Mouse (Mus musculus): Measurements from ENCODE around the gene Drg2.
"Not testable (repeated sequence)": the region's sequence is repeated elsewhere in the genome, so short reads cannot be mapped to it uniquely, and the experiment has no call there.

The Drg2 gene

GRCm38 (mm10) chr11:60454080-60454744, at the start of gene Drg2:
Drg2 (plus strand) TSS chr11:60454591.
- peak; percentile 96 for DNase-seq

GRCm38 (mm10) chr11:60406606-60407005, 47.8 kb upstream of the Drg2 start:
- no peak for DNase-seq

- peak; percentile 82 for DNase-seq
Observed at GRCm38 (mm10) chr11:60412173-60412572, 42.2 kb upstream of the Drg2 start.

DNA sequence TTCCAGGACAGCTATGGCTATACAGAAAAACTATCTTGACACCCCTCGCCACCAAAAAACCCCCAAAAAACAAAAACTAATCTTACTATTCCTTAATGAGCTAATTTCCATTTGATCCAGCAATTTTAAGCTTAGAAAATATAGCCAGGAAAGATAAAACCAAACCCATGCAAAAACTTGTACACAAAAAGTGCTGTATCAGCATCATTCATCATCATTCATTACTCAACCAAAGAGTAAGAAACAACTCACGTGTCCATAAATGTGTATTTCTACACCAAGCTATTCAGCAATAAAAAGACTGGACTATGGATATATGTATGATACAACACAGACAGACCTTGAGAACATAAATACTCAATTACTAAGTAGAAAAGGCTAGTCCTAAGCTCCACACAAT, 41.5 kb upstream of the Drg2 start:
- DNase-seq: no peak

- no peak for DNase-seq
Observed at GRCm38 (mm10) chr11:60416590-60416962, 37.8 kb upstream of the Drg2 start.

DNA sequence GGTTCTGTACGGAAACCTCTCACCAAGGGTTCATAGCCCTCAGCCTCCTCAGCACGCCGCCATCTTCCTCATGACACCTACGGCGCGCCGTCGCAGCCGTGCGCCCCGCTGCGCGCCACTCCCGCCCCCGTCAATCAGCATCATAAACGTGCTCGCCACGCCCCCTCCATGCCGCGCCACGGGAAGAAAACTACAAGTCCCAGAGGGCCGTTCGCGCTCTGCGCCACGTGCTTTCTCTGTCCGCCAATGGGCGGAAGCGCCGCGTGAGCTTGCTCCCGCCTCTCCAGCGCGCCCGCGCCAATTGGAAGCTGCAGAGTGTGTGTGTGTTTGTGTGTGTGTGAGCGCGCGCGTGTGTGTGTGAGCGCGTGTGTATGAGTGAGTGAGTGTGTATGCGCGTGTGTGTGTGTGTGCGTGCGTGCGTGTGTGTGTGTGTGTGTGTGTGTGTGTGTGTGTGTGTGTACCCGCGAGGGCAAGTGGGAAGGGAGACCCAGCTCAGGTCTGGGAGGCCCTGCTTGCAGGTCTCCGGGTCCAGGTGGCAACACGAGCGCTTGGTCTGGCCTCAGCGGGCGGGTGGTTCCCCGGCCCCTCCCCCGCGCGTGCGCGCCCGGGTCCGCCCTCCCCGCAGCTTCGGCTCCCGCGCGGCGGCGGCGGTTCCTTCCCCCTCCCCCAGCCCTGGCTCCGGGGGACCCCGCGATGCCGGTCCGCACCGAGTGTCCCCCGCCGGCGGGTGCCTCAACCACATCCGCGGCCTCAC, 37.3 kb upstream of the Drg2 start, which contains the start of gene Gid4:
TSS of gene Gid4 (plus strand) at position 183 of the 754 bp plus-strand sequence.
- peak; percentile 99 for DNase-seq

- DNase-seq: peak; percentile 52
Observed at GRCm38 (mm10) chr11:60417717-60418472, 36.5 kb upstream of the Drg2 start, which contains the start of gene Atpaf2. Atpaf2 (minus strand) TSS chr11:60418457.

DNA sequence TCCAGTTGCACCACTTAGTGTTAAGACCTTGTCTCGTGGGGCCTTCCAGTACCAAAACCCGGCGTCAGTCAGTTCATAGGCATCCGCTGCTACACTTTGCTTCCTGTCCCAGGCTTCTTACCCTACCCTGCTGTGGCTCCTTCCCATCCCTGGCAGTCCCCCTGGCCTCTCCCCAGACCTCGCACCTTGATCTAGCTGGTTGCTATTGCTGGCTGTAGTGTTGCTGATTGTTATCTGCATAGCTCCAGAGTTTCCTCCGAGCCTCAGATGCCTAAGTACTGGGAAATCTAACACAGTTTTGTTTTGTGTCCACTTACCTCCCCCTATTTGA, 36.0 kb upstream of the Drg2 start:
- DNase-seq: no peak

DNA sequence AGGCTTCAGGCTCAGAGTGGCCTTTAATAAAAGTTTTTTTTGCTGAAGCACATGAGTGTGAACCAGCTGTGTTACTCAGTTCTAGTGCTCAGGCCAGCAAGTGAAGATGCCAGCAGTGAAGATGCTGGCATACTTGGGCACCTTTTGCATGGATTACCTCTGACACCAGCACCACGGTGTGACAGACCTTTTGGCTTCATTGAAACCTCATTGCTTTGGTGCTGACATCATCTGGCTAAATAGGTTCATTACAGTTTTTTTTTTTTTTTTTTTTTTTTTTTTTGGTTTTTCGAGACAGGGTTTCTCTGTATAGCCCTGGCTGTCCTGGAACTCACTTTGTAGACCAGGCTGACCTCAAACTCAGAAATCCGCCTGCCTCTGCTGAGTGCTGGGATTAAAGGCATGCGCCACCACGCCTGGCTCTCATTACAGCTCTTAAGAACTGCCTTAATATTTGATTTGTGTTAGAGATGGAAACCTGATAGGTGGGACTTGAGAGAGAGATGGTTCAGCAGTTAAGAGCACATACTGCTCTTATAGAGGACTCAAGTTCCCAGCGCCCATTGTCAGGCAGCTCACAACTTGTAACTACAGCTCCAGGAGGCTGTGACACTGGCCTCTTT, 32.2 kb upstream of the Drg2 start:
- DNase-seq: peak; percentile 35

DNA sequence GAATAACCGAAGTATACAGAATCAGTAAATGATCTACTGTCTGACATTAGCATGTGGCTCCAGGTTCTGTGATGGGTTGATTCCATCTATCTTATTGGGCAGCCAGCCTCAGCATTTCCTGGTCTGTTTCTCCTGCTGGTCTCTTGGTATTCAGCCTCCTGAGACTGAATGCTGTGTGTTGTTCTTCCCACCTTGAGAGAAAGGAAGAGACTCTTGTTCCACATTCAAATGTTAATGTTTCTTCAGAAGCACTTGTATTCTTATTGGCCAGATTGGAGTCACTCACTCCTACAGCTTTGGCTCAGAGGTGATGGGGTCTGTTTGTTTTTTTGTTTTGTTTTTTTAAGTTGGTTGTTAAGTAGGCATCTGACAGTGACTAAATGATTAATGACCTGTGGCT, 31.4 kb upstream of the Drg2 start:
- no peak for DNase-seq

GRCm38 (mm10) chr11:60426417-60426816, 28.0 kb upstream of the Drg2 start:
- no peak for DNase-seq

- no peak for DNase-seq
Observed at GRCm38 (mm10) chr11:60427628-60428027, 26.8 kb upstream of the Drg2 start.

GRCm38 (mm10) chr11:60433501-60433900, 20.9 kb upstream of the Drg2 start:
- DNase-seq: no peak

- no peak for DNase-seq
Observed at GRCm38 (mm10) chr11:60435133-60435532, 19.3 kb upstream of the Drg2 start.

DNA sequence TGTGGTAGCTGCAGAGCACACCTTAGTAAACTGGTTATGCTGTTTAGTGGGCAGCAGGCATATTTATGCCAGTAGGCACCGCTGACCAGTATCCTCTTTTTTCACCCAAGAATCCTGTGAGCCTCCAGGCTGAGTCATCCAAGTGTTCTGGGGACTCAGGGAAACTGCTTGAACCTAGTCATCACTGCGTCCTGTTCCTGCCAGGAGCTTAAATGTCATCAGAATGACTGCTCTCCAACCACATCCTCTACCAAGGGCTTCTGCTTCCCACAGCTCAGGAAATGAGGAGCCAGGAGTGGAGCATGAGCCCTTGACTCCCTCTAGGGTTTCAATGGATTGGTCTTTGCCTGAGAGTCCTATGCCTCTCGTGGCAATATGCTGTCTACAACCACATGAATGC, 17.8 kb upstream of the Drg2 start:
- DNase-seq: no peak

DNA sequence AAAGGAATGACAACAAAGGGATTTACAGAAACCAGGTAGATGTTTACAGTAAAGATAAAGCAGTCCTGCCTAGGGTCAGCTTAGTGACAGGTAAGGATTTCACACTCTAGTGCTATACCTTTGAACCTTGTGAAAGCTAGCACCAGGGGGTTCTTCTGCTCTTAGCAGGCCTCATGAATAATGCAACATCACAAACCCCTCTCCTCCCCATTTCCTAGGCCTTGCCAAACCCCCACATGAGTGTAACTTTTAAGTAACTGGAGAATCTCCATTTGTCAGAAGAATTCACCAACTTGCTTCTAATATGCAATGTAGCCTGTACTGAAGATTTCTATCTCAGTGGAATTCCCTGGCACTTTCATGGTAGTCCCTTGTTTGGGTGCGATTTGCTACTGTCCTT, 14.8 kb upstream of the Drg2 start:
- DNase-seq: not testable (repeated sequence)

- DNase-seq: no peak
Observed at GRCm38 (mm10) chr11:60440176-60440575, 14.2 kb upstream of the Drg2 start.

DNA sequence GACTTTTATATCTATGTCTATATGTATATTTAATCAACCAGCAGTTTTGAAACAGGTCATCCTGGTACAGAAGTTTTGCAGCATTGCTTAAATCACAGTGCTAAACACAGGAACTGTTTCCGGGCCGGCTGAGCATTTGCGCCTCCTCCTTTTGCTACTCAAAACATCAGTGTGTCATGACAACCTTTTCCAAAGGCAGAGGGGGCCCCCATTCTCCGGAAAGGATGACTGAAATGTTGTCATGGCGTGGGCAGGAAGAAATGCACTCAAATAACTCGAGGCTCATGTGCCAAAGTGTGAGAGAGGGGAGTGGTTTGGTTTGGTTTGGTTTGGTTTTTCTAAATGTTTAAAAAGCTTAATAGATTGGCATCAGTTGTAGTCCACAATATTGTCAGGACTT, 11.5 kb upstream of the Drg2 start:
- no peak for DNase-seq

- no peak for DNase-seq
Observed at GRCm38 (mm10) chr11:60444007-60444406, 10.4 kb upstream of the Drg2 start.

DNA sequence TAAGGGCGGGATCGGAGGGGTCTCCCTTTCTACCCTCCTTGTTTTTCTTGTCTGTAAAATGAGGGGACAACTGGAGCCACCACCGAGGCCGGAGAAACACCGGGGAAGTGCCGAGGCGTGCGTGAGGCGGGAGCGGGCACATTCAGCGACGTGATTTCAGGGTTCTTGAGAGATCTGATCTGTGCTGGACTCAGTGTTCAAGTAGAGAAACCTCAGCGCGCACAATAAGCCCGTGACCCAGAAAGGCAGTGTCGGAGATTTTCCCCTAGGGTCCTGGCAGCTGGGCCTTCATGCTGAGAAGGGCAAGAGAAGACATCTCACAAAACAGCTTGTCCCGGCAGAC, 325 bp downstream of the Drg2 start:
- DNase-seq: no peak

GRCm38 (mm10) chr11:60457973-60458372, 3.6 kb downstream of the Drg2 start:
- peak; percentile 32 for DNase-seq

DNA sequence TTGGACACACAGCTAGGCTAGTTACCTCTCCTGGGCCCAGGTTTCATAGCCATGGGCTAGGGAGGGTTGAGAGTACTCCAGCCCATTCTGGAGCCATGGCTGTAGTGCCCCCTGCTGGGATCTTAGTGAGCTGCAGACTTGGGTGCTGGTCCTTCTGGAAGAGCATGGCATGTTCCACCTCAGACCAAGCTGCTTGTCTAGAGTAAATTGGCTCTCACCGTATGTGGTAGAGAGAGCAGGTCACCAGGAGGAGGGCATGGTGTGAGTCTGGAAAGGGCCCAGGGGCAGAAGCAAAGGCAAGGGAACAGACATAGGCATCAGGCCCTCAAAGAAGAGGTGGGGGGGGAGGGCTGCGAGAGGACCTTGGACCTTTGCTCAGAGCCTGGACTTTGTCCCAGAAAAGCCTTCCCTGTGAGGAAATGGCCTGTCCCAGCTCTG, 11.6 kb downstream of the Drg2 start:
- peak; percentile 49 for DNase-seq

GRCm38 (mm10) chr11:60469039-60469438, 14.6 kb downstream of the Drg2 start, which contains the start of gene Myo15:
Myo15 (plus strand) TSS chr11:60469339.
- DNase-seq: no peak

All from retina, postnatal 1 day (tissue).